Mouse (Mus musculus) colon, adult 2 months (tissue): ENCODE results near the gene Accs. TPM values are rescaled to one million over a fixed set of nuclear protein-coding genes. Genes with fewer than 3 reads are reported as not detected.

Source experiments
- polyA plus RNA-seq: library from polyadenylated mRNA; depleted of rRNA; stranded (reverse); fragments of >200 nt; gene quantifications from 2 replicates; pipeline ENCODE4 v1.2.3, GENCODE M21; 2012; rRNA removed

Gene Accs
- 10.6 and 11.5 TPM in 2 replicates for polyA plus RNA-seq

DNA sequence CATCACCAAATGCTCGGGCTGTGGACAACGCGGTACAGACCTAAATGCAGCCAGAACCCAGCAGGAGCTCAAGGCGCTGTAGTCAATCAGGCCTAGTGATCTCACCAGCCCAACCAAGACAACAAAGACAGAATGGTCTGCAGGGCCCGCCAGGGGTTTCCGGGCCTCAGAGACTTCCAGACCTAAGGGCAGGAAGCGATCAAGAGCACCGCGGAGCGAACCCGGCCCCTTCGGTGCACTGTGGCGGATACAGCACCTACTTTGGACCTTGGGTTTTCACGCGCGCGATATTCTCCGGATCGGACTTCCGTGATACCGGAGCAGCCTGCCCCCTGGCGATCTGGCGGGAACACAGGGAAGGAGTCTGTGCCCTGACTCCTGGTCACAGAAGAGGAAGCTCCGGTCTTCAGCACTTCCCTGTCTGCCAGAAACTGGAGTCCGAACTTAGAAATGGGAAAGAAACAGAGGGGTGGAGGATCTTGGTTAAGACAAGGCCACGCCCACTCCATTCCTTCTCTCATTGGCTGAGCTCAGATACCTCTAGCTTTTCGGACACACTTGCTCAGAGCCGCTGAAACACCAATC lies at the start of gene Accs:
Accs (minus strand) TSS at position 439 of the 585 bp plus-strand sequence.

DNA sequence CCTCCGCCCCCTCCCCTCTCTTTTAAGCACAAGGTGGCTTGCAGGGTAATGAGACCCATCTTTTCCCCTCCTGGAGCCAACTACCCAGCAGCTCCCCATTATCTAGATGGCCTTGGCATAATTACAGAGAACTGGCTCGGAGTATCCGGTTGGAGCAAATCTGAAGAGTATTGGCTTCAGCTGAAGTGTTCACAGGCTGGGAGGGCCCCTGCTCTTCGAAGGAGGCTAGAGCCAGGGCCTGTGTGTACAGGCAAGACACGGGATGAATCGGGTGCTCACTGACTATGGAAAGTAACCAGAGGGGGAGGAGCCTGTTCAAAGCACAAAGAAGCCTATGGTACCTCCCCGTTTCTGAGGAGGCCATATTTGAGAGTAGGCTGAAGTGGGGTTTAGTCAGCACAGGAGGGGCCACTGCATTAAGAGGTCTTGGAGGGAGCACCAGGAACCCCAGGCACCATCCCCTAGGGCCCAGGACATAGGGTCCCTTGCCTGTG lies 19.4 kb upstream of the Accs start, which contains the start of gene Accsl:
Accsl (minus strand) TSS at position 51 of the 494 bp plus-strand sequence.

DNA sequence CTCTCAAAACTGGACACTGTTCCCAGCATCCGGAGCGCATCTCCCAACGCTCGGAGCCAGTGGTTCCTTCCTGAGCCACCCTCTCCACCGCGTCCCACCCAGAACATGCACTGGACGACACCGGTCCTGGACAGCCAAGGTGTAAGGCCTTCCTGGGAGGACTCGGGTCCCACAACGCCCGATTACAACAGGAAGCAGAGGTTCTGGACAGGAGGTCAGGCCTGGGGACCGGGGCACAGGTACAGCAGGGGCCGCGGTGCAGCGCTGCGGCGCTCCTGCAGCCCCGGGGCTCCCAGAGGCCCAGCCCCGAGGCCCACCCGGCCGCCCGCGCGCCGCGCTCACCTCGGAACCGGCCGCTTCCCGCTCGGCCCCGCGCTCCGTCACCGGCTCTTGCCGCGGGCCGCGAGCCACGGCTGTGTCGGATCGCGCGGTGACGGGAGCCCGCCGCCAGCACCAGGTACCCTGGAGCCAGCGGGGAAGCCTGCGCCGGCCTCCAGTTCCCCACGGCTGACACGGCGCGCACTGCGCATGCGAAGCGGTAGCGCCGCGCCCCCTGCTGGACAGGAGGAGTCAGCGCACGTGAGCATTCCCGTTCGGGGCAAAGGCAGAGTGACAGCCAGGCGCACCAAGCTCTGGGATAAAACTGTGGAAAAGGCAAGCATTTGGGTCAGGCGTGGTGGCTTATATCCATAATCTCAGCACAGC lies 27.5 kb downstream of the Accs start, which contains the start of gene Ext2:
Ext2 (minus strand) TSS at position 524 of the 705 bp plus-strand sequence.

Other genes starting within 250 kb of the Accs start
- 0.03 and 0.06 TPM in 2 replicates for gene Alx4, start 207.6 kb downstream of the Accs start, polyA plus RNA-seq
- 40.2 and 50.1 TPM in 2 replicates for gene Ext2, start 27.4 kb downstream of the Accs start, polyA plus RNA-seq
- gene Accsl, start 19.2 kb upstream of the Accs start, polyA plus RNA-seq, result not detected in 2 replicates
- 90.2 and 93.3 TPM in 2 replicates for gene Gm13889, start 107.3 kb upstream of the Accs start, polyA plus RNA-seq
- gene Gm27027, start 146.4 kb upstream of the Accs start, polyA plus RNA-seq, result not detected in 2 replicates
- gene Alkbh3, start 160.9 kb upstream of the Accs start, polyA plus RNA-seq, result 26.1 and 28.5 TPM in 2 replicates